Mouse (Mus musculus) right cerebral cortex, postnatal 25 days (tissue): Measurements from ENCODE around the gene Blzf1.

ENCODE experiments used
- DNase-seq: peaks from one replicate; pipeline ENCODE4 v3.0.0; 2022

Gene Blzf1

DNA sequence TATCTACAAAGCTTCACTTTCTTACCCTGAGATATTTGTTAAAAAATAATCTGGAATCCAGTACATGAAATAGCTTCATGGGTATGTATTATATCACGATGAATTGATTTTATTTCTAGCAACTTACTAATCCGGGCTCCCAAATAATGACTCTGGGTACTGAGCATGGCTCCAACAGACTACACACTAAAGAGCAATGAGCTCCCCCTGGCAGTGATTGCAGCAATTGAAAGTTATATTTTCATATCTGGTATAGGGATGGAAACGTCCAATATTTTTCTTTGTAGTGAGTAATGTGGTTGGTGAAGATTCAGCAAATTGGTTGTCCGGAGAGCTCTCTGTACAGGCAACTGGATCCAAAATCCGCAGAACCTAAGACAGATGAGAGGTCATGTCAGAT, 15.2 kb downstream of the Blzf1 start:
- DNase-seq, result no peak

DNA sequence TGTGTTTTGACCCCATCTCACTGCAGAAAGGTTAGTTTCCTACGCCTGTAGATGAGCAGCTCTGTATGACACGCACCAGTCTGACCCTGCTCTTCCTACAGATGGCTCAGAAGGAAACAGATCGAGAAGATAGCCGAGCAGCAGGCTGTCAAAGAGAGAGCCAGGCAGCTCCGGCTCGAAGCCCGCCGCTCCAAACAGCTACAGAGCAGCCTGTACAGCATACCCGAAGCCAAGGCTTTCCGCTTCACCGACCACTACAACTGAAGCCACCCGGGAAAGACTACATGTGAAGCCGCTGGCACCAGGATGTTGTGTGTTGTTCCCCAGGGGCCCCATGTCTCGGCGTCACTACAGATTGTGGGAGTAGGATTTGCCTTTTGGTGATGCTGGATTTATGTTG, 19.9 kb downstream of the Blzf1 start:
- DNase-seq, result no peak

DNA sequence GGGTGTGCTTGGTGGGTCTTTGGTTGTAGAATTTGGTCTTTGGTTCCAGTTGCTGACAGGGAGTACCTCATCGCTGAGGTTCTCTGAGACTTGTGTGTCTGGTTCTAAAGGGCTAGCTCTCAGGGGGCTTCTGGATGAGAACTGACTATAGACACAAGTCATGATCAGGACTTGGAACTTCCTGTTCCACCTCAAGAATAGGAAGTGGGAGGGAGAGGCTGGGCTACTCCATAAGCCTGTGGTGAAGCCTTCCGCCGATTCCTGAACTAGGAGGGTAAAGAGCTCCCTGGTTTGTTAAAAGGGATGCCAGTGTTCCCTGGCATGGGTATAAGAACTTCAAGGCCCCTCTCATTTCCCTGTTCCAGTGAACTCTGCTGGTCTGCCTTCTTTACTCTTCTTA, 23.3 kb downstream of the Blzf1 start:
- DNase-seq, result no peak

GRCm38 (mm10) chr1:164279332-164279731, 28.0 kb downstream of the Blzf1 start:
- DNase-seq, result no peak

- no peak for DNase-seq
Measured at GRCm38 (mm10) chr1:164276552-164276951, 30.7 kb downstream of the Blzf1 start.

GRCm38 (mm10) chr1:164275455-164275954, 31.8 kb downstream of the Blzf1 start, which contains the start of gene Ccdc181:
TSS of gene Ccdc181 (plus strand) at chr1:164275585.
- DNase-seq, result peak; percentile 93

DNA sequence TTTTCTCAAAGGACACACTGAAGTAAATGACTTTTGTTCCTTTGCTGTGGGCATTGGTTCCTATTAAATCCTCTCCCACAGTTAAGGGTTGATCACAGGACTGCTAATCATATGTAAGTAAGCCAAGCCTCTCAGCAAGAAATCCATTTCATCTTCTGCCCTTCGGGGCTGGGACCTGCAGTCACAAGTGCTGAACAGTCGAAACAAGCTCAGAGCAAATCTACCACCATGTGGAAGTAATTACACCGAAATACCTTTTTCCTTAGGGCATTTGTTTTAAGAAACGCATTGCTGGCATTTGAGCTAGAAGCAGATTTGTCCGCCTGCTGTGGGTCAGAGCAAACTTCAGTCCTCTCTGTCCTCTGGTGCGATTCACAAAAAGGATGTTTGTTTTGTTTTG, 33.6 kb downstream of the Blzf1 start:
- DNase-seq, result no peak

- no peak for DNase-seq
Measured at GRCm38 (mm10) chr1:164270941-164271340, 36.3 kb downstream of the Blzf1 start.

DNA sequence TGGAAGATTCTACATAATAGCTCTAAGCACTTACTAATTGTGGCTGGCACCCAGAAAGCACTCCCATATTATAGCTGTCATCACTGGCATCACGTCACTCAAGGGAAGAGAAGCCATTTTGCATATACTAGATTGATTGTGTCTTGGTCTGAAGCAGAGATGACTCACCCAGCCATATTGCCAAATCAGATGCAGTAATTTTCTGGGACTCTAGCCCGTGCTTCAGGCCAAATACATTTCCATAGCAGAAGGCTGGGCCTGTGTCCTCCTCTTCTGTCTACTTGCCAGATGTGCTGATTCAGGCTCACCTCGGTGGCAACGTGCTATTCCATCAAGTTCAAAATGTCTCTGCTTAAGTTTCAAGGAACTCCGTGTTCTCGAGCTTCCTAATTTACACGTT, 45.7 kb downstream of the Blzf1 start:
- DNase-seq, result no peak

- DNase-seq, result no peak
Measured at GRCm38 (mm10) chr1:164260171-164261028, 46.9 kb downstream of the Blzf1 start.

- DNase-seq, result no peak
Measured at GRCm38 (mm10) chr1:164254836-164255235, 52.5 kb downstream of the Blzf1 start.

DNA sequence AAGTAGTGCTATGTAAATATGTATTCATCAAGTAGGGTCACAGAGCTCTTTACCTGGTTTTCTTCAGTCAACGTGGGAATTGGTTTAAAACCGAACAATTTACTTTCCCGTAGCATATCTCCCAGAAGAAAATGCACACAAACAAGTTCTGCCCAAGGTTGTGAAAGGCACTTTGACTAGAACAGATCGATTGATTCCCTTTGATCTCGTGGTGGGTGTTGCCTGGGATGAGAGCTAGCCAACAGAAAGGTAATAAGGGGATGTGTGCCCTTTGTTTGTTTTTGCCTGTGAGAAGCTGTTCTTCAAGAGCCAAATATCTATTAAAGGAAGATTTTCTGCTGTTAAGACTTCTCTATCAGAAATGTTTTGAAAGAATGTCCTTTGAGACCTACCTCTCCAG, 54.7 kb downstream of the Blzf1 start:
- DNase-seq, result no peak

GRCm38 (mm10) chr1:164251438-164251837, 55.9 kb downstream of the Blzf1 start:
- no peak for DNase-seq

GRCm38 (mm10) chr1:164250391-164251150, 56.7 kb downstream of the Blzf1 start:
- no peak for DNase-seq

GRCm38 (mm10) chr1:164249332-164249711, 58.0 kb downstream of the Blzf1 start:
- no peak for DNase-seq

GRCm38 (mm10) chr1:164248465-164249331, 58.6 kb downstream of the Blzf1 start, which contains the start of gene Slc19a2:
TSS of gene Slc19a2 (plus strand) at chr1:164249046.
- DNase-seq, result peak; percentile 96

GRCm38 (mm10) chr1:164247971-164248370, 59.3 kb downstream of the Blzf1 start:
- DNase-seq, result no peak

DNA sequence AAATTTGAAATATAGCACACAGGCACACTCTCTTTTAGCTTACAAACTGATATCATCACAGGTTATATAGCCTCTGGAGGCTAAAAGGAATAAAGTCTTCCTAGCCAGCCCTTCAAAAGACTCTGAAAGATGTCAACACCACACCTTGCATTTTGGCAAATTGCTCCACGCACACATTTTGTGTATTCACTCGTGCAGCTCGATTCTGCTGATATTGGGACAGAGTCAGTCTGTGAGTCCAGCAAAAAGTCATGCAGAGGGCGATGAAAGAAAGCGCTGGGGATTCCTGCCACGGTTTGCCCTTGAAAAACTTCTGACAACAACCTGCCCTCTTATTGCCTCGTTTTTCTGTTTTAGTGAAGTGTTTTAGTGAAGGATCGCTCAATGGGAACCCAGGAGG, 59.8 kb downstream of the Blzf1 start:
- DNase-seq, result no peak

- no peak for DNase-seq
Measured at GRCm38 (mm10) chr1:164242809-164243208, 64.5 kb downstream of the Blzf1 start.

- no peak for DNase-seq
Measured at GRCm38 (mm10) chr1:164241494-164241893, 65.8 kb downstream of the Blzf1 start.
